ENCODE assay signal across 26 mouse cellular contexts in genomic region chr2:107006378-107006777, GRCm38 (mm10). TPM values are rescaled to one million over a fixed set of nuclear protein-coding genes. Genes with fewer than 3 reads are reported as not detected.
A peak's percentile ranks its signal among the peaks of the same experiment; 100 is the strongest.
DNase-seq lines count a peak whose midpoint lies in the region; TF ChIP-seq lines count a peak whose summit lies in the region.
"Had no signal": no experiment of that assay in that cellular context is flagged by ENCODE, and none has a peak within 500 bp of the region (broad histone marks: within the 10 kb centered on the region; RNA-seq: fewer than 3 reads in every experiment).

No protein-coding gene starts in this region.

- DNase-seq in gastrocnemius, adult 2 months = no peak
- no peak for DNase-seq in gastrocnemius, postnatal 25 days
- no peak for DNase-seq in layer of hippocampus, adult 2 months (ENCODE audit: low spot score in 2 of 2)
- DNase-seq in layer of hippocampus, adult 9-10 months (ENCODE audit: low spot score) = no peak
- peak; percentile 16 for DNase-seq in adipocyte (ENCODE audit: low spot score)
- no peak for DNase-seq in layer of hippocampus, adult 18-20 months (ENCODE audit: low spot score in 2 of 2)
- DNase-seq: adrenal gland, adult 2 months; adrenal gland, postnatal 14 days; cerebellum, adult 11 months; cerebellum, adult 2 months; cerebellum, postnatal 14 days; forebrain, postnatal 0 days; gastrocnemius, postnatal 36 days; heart, postnatal 10 days; kidney, adult 2 months had no signal

- peak; percentile 17; the same call in 1 of the 2 replicates for TF ChIP-seq CTCF in gastrocnemius, adult 2 months (IDR thresholded peaks at IDR 0.05)
- TF ChIP-seq CTCF in layer of hippocampus, adult 2 months (conservative IDR thresholded peaks at IDR 0.05) = peak; percentile 30; the same call in 1 of the 2 replicates

- intact Hi-C loops in gastrocnemius, adult 2 months (cut with DNase I) = no loop called here

- H3K27ac ChIP-seq in gastrocnemius, adult 2 months = no peak overlapping the region
- H3K27ac ChIP-seq in layer of hippocampus, adult 2 months = no peak overlapping the region
- H3K27ac ChIP-seq: forebrain, embryonic 10.5 days; forebrain, embryonic 13.5 days; heart, embryonic 15.5 days; hindbrain, embryonic 12.5 days; hindbrain, embryonic 15.5 days had no signal

- H3K4me3 ChIP-seq in gastrocnemius, adult 2 months = no peak overlapping the region
- H3K4me3 ChIP-seq in layer of hippocampus, adult 2 months = no peak overlapping the region
- H3K4me3 ChIP-seq: forebrain, embryonic 10.5 days; forebrain, embryonic 13.5 days; heart, embryonic 12.5 days; heart, embryonic 15.5 days; hindbrain, embryonic 12.5 days; hindbrain, embryonic 15.5 days had no signal

RNA-seq across cellular contexts. Expression of gene Arl14ep, which starts 32.2 kb away (rescaled TPM):
- 1 to 10 TPM; 7.8 TPM for total RNA-seq in gastrocnemius, adult 2 months (2021)
- total RNA-seq in gastrocnemius, postnatal 25 days (2021) = 1 to 10 TPM; 7.1 to 7.9 TPM
- 10 to 100 TPM; 49.9 to 53.6 TPM for total RNA-seq in layer of hippocampus, adult 2 months (2021)
- total RNA-seq in layer of hippocampus, adult 18-20 months (2021) = 10 to 100 TPM; 46.8 to 51.4 TPM

RNA-seq across cellular contexts. Expression of gene Fshb, which starts 53.1 kb away (rescaled TPM):
- not detected for total RNA-seq in gastrocnemius, adult 2 months (2021)
- not detected for total RNA-seq in gastrocnemius, postnatal 25 days (2021)
- total RNA-seq in layer of hippocampus, adult 2 months (2021) = not detected
- total RNA-seq in layer of hippocampus, adult 18-20 months (2021) = not detected
- total RNA-seq: adrenal gland, adult 2 months; adrenal gland, postnatal 14 days; adrenal gland, postnatal 4 days; forebrain, postnatal 0 days; gastrocnemius, adult 8-10 months; gastrocnemius, postnatal 36 days; granulocyte monocyte progenitor cell, adult 5-6 weeks; heart, postnatal 10 days; hematopoietic stem cell, adult 5-6 weeks; MEL had no signal

Comparison
In these comparisons a context has a peak if more than half of its experiments do, and no peak if none do; other contexts are left out.
1. RNA of gene Arl14ep, which starts 32.2 kb away (total RNA-seq): 49.9 to 53.6 TPM in layer of hippocampus, adult 2 months and 46.8 to 51.4 TPM in layer of hippocampus, adult 18-20 months; 7.1 to 7.9 TPM in gastrocnemius, postnatal 25 days and 7.8 TPM in gastrocnemius, adult 2 months; every median in the first group is over 4 times any median in the second.